Mouse (Mus musculus) heart, embryonic 13.5 days (tissue): ENCODE results near the gene Ache. TPM values are rescaled to one million over a fixed set of nuclear protein-coding genes. Genes with fewer than 3 reads are reported as not detected.

Source experiments
- ATAC-seq: fragments of 200-750 bp; cut with Nextera tagmentation; 2 replicates; pipeline ENCODE4 v1.8.0; 2017; ENCODE audit warnings: moderate TSS enrichment; ENCODE audit not compliant: insufficient number of reproducible peaks, low FRiP score, low TSS enrichment; ENCODE audit errors: extremely low read depth
- H3K27ac ChIP-seq: fragments of 300-500 bp; sonication (generic); replicated peaks from 2 replicates; pipeline ENCODE4 v1.5.1; 2015; ENCODE audit warnings: moderate library complexity, mild to moderate bottlenecking, inconsistent platforms
- H3K27me3 ChIP-seq: fragments of 300-500 bp; sonication (generic); replicated peaks from 2 replicates; pipeline ENCODE4 v1.6.1; 2015; ENCODE audit warnings: mild to moderate bottlenecking, inconsistent platforms
- H3K36me3 ChIP-seq: fragments of 300-500 bp; sonication (generic); 2 replicates; pipeline ENCODE4 v1.6.1; 2015; ENCODE audit warnings: mild to moderate bottlenecking, inconsistent platforms
- H3K4me1 ChIP-seq: fragments of 300-500 bp; sonication (generic); 2 replicates; pipeline ENCODE4 v1.6.1; 2015; ENCODE audit warnings: inconsistent platforms
- H3K4me2 ChIP-seq: fragments of 300-500 bp; sonication (generic); 2 replicates; pipeline ENCODE4 v1.6.1; 2015; ENCODE audit warnings: inconsistent platforms, mild to moderate bottlenecking, moderate library complexity
- H3K4me3 ChIP-seq: fragments of 300-500 bp; sonication (generic); 2 replicates; pipeline ENCODE4 v1.5.1; 2015; ENCODE audit warnings: moderate library complexity, mild to moderate bottlenecking, inconsistent platforms
- H3K9ac ChIP-seq: fragments of 300-500 bp; sonication (generic); 2 replicates; pipeline ENCODE4 v1.6.1; 2015; ENCODE audit warnings: inconsistent platforms, mild to moderate bottlenecking, moderate library complexity
- H3K9me3 ChIP-seq: fragments of 300-500 bp; sonication (generic); 2 replicates; pipeline ENCODE4 v1.6.1; 2016; ENCODE audit warnings: inconsistent platforms
- WGBS: fragments of 180-500 bp; shearing (Covaris S2); methylation state at CpG from one replicate; pipeline ENCODE4 v1.1.7; 2015; ENCODE audit warnings: mixed read lengths; 5-methylcytosine and 5-hydroxymethylcytosine counted together
- polyA plus RNA-seq: library from polyadenylated mRNA; unstranded; fragments of >200 nt; fragmentation: Nextera tagmentation; extraction: Ambion mirVana; gene quantifications from 2 replicates; pipeline ENCODE4 v1.2.1, GENCODE M21; 2015

The Ache gene
- polyA plus RNA-seq, 1 experiment from 2014 or later = 12.7 TPM

DNA sequence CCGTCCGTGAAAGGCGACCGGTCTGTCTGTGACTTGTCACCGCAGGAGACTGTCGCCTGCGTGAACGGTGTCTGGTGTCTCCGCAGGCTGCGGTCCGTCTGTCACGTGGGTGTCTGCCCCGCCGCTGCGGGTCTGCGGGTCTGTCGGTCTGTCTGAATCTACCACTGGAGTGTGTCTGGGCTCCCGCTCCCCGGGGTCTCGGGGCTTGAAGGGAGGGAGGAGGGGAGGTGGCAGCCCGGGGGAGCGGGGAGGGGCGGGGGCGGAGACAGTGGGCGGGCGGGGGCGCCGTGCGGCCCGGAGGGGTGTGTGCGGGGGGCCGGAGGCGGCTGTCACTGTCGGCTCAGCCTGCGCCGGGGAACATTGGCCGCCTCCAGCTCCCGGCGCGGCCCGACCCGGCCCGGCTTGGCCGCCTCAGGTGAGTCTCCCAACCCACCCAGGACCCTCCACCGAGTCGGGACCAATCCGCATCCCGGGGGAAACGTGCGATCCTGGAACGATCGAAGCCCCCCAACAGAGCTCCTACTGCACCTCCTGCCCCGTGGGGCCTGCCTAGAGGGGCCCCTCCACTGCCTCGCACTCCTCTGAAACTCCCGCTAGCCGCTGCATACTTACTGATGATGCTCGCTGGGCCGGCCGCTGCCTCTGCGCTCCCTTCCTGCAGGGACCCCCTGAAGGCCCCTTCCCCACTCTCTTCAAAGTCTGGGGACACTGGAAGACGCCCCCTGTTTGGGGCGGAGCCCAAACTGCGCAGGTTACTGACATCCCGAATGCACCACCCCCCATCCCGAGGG, 829 bp downstream of the Ache start:
- Histone ChIP-seq H3K27me3 (peaks cover 61% of the 10 kb centered on the region), H3K9ac (peak overlapping the region; percentile 79), H3K4me2 (peak overlapping the region; percentile 100), H3K4me1 (peaks cover 46% of the 10 kb centered on the region), H3K9me3 (no peaks in the 10 kb centered on the region), H3K36me3 (no peaks in the 10 kb centered on the region), H3K27ac (peak overlapping the region; percentile 57), H3K4me3 (peak overlapping the region; percentile 57)
- ATAC-seq = peak; percentile 29
- 1% methylated on average over 63 of the region's 65 CpGs for WGBS

DNA sequence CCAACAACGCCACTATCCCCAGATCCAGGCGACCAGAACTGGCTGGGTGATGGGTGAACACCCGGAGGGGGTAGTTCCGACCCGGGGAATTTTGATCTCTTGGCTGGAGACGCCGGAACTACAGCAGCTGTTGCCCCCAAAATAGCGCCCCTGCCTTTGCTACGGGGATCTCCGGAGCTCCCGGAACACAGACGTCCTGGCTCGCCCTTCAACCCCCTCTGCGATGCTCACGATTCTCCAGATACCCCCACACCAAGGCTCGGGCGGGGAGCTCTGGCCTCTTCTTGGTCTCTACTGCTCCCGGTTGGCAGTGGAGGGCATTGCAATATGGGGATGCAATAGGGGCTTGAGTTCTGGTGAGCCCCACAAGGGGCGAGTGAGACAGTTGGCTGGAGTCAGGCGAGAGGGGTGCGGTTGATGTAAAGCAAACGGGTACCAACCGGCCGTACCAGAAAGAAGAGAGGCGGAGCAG, 1.7 kb downstream of the Ache start:
- no peak for ATAC-seq
- no peaks in the 10 kb centered on the region for H3K9me3 ChIP-seq
- peak overlapping the region; percentile 66 for H3K27ac ChIP-seq
- H3K9ac ChIP-seq = peak overlapping the region; percentile 79
- H3K27me3 ChIP-seq = peaks cover 55% of the 10 kb centered on the region
- H3K4me3 ChIP-seq = peak overlapping the region; percentile 57
- H3K4me2 ChIP-seq = peak overlapping the region; percentile 100
- 1% methylated on average over 25 of the region's 25 CpGs for WGBS
- H3K36me3 ChIP-seq = no peaks in the 10 kb centered on the region
- H3K4me1 ChIP-seq = peaks cover 53% of the 10 kb centered on the region

DNA sequence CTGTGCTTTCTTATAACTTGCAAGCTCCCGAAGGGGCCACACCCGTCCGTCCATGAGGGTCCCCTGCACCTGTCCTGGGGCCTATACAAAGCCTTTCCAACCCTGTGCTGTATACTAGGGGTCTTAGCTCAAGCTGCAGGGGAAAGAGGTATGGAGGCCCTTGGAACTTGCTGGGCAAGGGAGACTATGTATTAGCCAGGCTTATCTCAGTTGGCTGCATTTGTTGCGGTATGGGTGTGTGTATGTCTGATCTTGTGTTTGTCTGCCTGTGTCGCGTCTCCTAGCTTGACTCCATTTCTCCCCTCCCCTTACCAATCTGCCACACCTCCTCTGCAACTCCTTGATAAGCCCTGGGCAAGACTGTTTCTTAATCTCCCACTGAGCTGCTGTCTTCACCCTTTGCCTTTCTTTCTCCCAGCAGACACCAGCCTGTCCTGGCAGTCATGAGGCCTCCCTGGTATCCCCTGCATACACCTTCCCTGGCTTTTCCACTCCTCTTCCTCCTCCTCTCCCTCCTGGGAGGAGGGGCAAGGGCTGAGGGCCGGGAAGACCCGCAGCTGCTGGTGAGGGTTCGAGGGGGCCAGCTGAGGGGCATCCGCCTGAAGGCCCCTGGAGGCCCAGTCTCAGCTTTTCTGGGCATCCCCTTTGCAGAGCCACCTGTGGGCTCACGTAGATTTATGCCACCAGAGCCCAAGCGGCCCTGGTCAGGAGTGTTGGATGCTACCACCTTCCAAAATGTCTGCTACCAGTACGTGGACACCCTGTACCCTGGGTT, 2.5 kb downstream of the Ache start:
- H3K9me3 ChIP-seq = no peaks in the 10 kb centered on the region
- no peak for ATAC-seq
- peak overlapping the region; percentile 79 for H3K9ac ChIP-seq
- no peaks in the 10 kb centered on the region for H3K36me3 ChIP-seq
- peaks cover 55% of the 10 kb centered on the region for H3K4me1 ChIP-seq
- peak overlapping the region; percentile 100 for H3K4me2 ChIP-seq
- peaks cover 55% of the 10 kb centered on the region for H3K27me3 ChIP-seq
- peak overlapping the region; percentile 66 for H3K27ac ChIP-seq
- 46% methylated on average over 13 of the region's 13 CpGs for WGBS
- peak overlapping the region; percentile 57 for H3K4me3 ChIP-seq

DNA sequence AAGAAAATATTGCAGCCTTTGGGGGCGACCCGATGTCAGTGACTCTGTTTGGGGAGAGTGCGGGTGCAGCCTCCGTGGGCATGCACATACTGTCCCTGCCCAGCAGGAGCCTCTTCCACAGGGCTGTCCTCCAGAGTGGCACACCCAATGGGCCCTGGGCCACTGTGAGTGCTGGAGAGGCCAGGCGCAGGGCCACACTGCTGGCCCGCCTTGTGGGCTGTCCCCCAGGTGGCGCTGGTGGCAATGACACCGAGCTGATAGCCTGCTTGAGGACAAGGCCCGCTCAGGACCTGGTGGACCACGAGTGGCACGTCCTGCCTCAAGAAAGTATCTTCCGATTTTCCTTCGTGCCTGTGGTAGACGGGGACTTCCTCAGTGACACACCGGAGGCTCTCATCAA, 3.4 kb downstream of the Ache start:
- no peak overlapping the region; the same call in 1 of the 2 replicates for H3K9ac ChIP-seq
- peaks cover 64% of the 10 kb centered on the region for H3K4me1 ChIP-seq
- peak overlapping the region; percentile 100 for H3K4me2 ChIP-seq
- no peaks in the 10 kb centered on the region for H3K9me3 ChIP-seq
- peak overlapping the region; percentile 66; the same call in 1 of the 2 replicates for H3K27ac ChIP-seq
- peak overlapping the region; percentile 57 for H3K4me3 ChIP-seq
- 19% methylated on average over 15 of the region's 15 CpGs for WGBS
- no peak for ATAC-seq
- H3K36me3 ChIP-seq = peaks cover 7% of the 10 kb centered on the region
- peaks cover 55% of the 10 kb centered on the region for H3K27me3 ChIP-seq

DNA sequence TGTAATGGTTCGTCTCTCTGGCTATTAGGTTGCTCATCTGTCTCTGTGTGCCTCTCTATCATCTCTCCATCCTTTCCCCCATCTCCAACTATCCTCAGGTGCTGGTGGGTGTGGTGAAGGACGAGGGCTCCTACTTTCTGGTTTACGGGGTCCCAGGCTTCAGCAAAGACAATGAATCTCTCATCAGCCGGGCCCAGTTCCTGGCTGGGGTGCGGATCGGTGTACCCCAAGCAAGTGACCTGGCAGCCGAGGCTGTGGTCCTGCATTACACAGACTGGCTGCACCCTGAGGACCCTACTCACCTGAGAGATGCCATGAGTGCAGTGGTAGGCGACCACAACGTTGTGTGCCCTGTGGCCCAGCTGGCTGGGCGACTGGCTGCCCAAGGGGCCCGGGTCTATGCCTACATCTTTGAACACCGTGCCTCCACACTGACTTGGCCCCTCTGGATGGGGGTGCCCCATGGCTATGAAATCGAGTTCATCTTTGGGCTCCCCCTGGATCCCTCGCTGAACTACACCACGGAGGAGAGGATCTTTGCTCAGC, 4.1 kb downstream of the Ache start:
- H3K4me2 ChIP-seq = peak overlapping the region; percentile 100
- H3K27ac ChIP-seq = no peak overlapping the region
- H3K36me3 ChIP-seq = peaks cover 15% of the 10 kb centered on the region
- ATAC-seq = no peak
- H3K9ac ChIP-seq = no peak overlapping the region
- H3K27me3 ChIP-seq = peaks cover 55% of the 10 kb centered on the region
- peaks cover 66% of the 10 kb centered on the region for H3K4me1 ChIP-seq
- no peaks in the 10 kb centered on the region for H3K9me3 ChIP-seq
- H3K4me3 ChIP-seq = peak overlapping the region; percentile 17; the same call in 1 of the 2 replicates
- 74% methylated on average over 15 of the region's 15 CpGs for WGBS

DNA sequence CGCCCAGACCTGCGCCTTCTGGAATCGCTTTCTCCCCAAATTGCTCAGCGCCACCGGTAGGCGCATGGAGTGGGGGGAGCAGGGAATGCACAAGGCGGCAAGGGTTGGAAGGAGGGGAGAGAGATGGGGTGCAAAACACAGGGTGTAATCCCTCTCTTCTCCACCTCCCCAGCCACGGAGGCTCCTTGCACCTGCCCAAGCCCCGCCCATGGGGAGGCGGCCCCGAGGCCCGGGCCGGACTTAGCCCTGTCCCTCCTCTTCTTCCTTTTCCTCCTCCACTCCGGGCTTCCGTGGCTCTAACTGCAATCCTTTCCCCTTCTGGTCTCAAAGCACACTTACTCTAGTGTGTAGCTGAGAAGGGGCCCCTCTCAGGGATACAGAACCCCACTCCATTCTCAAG, 6.0 kb downstream of the Ache start:
- 0% methylated on average over 14 of the region's 15 CpGs for WGBS
- Histone ChIP-seq H3K36me3 (peaks cover 33% of the 10 kb centered on the region), H3K27me3 (peaks cover 42% of the 10 kb centered on the region)

DNA sequence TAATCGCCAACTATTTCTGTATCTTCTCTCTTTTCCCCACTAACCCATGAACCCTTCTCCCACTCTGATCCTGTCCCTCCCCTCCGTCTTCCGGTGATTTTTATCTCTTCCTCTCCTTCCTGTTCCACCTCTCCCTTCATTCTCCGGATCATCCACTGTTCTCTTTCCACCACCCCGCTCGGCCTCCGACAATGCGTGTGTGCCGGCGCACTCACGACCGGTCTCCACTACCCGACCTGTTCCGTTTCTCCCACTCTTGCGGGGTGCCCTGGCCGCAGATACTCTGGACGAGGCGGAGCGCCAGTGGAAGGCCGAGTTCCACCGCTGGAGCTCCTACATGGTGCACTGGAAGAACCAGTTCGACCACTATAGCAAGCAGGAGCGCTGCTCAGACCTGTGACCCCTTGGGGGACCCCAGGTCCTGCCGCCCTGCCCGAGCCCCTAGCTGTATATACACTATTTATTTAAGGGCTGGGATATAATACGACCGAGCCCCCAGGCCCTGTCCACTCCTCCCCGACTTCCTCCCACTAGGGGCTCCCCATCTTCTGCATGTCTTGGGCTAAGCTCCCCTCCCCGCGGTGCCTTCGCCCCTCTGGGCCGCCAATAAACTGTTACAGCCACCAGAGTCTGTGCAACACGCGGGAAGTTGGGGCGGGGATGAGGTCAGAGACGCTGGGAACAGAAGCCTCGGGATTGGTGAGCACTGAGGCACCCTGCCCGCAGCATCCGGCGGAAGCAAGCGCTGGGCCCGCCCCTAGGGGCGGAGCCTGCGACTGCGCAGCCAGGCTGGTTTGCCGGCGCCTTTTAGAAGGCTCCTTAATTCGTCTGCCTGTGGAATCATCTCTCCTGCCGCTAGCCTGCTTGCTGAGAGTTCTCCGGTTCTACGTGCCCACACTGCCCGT, 6.8 kb downstream of the Ache start, which contains the start of gene Ufsp1:
TSS of gene Ufsp1 (plus strand) at position 791 of the 905 bp plus-strand sequence.
- ATAC-seq = peak; percentile 88
- peaks cover 36% of the 10 kb centered on the region for H3K27me3 ChIP-seq
- H3K4me1 ChIP-seq = peaks cover 44% of the 10 kb centered on the region
- peaks cover 41% of the 10 kb centered on the region for H3K36me3 ChIP-seq
- no peaks in the 10 kb centered on the region for H3K9me3 ChIP-seq
- H3K9ac ChIP-seq = peak within 1 kb of the TSS; percentile 94
- WGBS = under 1% methylated on average over 52 of the region's 52 CpGs
- H3K4me3 ChIP-seq = peak within 1 kb of the TSS; percentile 70
- peak within 1 kb of the TSS; percentile 100 for H3K4me2 ChIP-seq
- peak within 1 kb of the TSS; percentile 94 for H3K27ac ChIP-seq

More for the DNA sequence above, 6.0 kb downstream of the Ache start:
- Histone ChIP-seq H3K4me3 (peak overlapping the region; percentile 70), H3K9ac (peak overlapping the region; percentile 94), H3K4me2 (peak overlapping the region; percentile 100), H3K9me3 (no peaks in the 10 kb centered on the region), H3K27ac (peak overlapping the region; percentile 94), H3K4me1 (peaks cover 51% of the 10 kb centered on the region)
- peak; percentile 44; the same call in 1 of the 2 replicates for ATAC-seq

DNA sequence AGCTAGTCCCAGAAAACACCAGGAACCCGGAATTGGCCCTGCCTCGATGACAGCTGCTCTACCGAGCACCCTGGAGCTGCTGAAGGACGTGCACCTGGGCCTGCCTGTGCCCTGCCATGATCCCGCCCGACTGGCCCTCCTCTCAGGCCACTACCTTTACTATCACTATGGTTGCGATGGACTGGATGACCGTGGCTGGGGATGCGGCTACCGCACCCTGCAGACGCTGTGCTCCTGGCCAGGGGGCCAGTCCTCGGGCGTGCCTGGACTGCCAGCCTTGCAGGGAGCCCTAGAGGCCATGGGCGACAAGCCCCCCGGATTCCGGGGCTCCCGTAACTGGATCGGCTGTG, 7.4 kb downstream of the Ache start:
- 6% methylated on average over 18 of the region's 18 CpGs for WGBS

DNA sequence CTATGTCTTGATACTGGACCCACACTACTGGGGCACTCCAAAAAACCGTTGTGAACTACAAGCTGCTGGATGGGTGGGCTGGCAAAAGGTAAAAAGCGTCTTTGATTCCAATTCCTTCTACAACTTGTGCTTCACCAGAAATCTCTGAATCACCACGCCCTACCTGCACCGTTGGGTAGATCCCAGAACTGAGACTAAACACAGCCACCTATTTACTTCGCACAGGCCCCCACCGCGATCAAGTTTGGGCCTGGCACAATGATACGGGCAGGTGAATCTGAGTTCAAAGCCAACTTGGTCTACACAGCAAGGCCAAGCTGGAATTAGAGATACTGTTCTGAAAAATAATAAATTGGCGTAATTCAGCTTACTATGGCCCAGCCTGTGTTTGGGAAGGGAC, 8.0 kb downstream of the Ache start:
- Histone ChIP-seq H3K9me3 (no peaks in the 10 kb centered on the region), H3K27ac (peak overlapping the region; percentile 94; the same call in 1 of the 2 replicates), H3K36me3 (peaks cover 53% of the 10 kb centered on the region), H3K4me2 (peak overlapping the region; percentile 100), H3K9ac (peak overlapping the region; percentile 88), H3K27me3 (peaks cover 24% of the 10 kb centered on the region), H3K4me3 (peak overlapping the region; percentile 70), H3K4me1 (peaks cover 32% of the 10 kb centered on the region)
- no peak for ATAC-seq
- WGBS = 76% methylated on average over 9 of the region's 9 CpGs

More for the DNA sequence above, 7.4 kb downstream of the Ache start:
- ATAC-seq = 0 out of 2 replicates have a peak, but pooled peaks have one; percentile 16
- Histone ChIP-seq H3K27me3 (peaks cover 29% of the 10 kb centered on the region), H3K4me3 (peak overlapping the region; percentile 70), H3K9me3 (no peaks in the 10 kb centered on the region), H3K4me2 (peak overlapping the region; percentile 100), H3K36me3 (peaks cover 47% of the 10 kb centered on the region), H3K4me1 (peaks cover 37% of the 10 kb centered on the region), H3K27ac (peak overlapping the region; percentile 94), H3K9ac (peak overlapping the region; percentile 88)

DNA sequence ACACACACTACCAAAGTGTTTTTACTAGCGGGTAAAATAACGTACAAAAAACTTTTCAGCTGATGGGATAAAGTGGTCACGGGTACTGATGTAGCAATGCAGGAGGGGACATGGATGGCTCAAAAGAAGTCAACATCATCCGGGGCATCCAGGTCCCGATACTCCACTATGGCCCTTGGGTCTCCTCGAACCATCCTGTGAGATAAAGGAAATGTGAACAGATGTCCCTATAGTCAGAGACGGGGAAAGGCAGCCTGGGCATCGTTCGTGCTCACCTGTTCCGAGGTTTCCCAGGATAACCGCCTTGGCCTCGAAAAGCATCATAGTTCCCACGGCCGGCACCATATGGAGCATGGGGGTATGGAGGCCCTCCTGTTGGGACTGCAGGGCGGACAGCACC, 8.4 kb downstream of the Ache start:
- ATAC-seq = no peak
- Histone ChIP-seq H3K36me3 (peaks cover 57% of the 10 kb centered on the region), H3K27ac (no peak overlapping the region), H3K27me3 (peaks cover 19% of the 10 kb centered on the region), H3K9me3 (no peaks in the 10 kb centered on the region), H3K4me1 (peaks cover 28% of the 10 kb centered on the region), H3K4me3 (no peak overlapping the region), H3K9ac (no peak overlapping the region; the same call in 1 of the 2 replicates), H3K4me2 (peak overlapping the region; percentile 100; the same call in 1 of the 2 replicates)
- WGBS = 90% methylated on average over 15 of the region's 15 CpGs
